Mouse (Mus musculus) ovary, postnatal 10 days (tissue): ENCODE measurements at regions not wholly inside any gene's neighbourhood (a gene's known extent, or its start where the extent isn't known, plus 50 kb on each side); places are given as distances from the start of the nearest gene placed in this dataset.

Source experiments
- DNase-seq: peaks from one replicate; pipeline ENCODE4 v3.0.0; 2022; ENCODE audit warnings: low spot score

GRCm38 (mm10) chr10:117434293-117434842 lies 54.6 kb upstream of the Cpsf6 start:
- no peak for DNase-seq

GRCm38 (mm10) chr10:117433547-117434292 lies 53.9 kb upstream of the Cpsf6 start:
- DNase-seq: no peak

- no peak for DNase-seq
Measured at GRCm38 (mm10) chr10:117432871-117433546, 53.2 kb upstream of the Cpsf6 start.

- DNase-seq: peak; percentile 40
Measured at GRCm38 (mm10) chr10:117432415-117432814, 52.6 kb upstream of the Cpsf6 start.

GRCm38 (mm10) chr10:117431850-117432249 lies 52.0 kb upstream of the Cpsf6 start:
- no peak for DNase-seq

- no peak for DNase-seq
Measured at GRCm38 (mm10) chr10:117431086-117431619, 51.3 kb upstream of the Cpsf6 start.

- no peak for DNase-seq
Measured at GRCm38 (mm10) chr10:117430224-117430884, 50.5 kb upstream of the Cpsf6 start.

GRCm38 (mm10) chr10:117429459-117430183 lies 49.8 kb upstream of the Cpsf6 start:
- DNase-seq: no peak
